Mouse (Mus musculus): ENCODE data around the gene Fam166b. TPM values are rescaled to one million over a fixed set of nuclear protein-coding genes. Genes with fewer than 3 reads are reported as not detected.

Gene Fam166b
- total and polyA plus RNA-seq, 3 experiments, result 0.52 TPM; not detected in 2

DNA sequence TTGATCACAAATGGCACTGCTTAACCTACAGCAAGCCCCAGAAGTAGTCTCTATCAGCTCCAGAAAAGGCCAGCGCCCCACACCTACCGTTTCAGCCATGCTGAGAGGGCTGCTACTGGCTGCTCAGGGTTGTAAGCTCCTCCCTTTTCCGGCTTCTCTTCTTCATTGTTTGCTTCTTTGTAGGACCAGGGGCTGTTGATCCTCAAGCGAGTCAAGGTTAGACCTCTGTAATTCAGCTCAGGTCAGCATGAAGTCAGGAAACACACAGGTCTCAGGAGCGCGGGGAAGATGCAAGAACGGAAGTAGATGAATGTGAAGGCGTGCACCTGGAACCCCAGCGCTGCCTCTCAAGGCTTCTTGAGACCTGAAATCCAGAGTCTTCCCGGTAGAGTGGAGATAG is 24.2 kb downstream of the Fam166b start:
- DNase-seq, result no peak

- DNase-seq, result peak; percentile 66
Measured at GRCm38 (mm10) chr4:43402212-43402611, 26.7 kb downstream of the Fam166b start.

DNA sequence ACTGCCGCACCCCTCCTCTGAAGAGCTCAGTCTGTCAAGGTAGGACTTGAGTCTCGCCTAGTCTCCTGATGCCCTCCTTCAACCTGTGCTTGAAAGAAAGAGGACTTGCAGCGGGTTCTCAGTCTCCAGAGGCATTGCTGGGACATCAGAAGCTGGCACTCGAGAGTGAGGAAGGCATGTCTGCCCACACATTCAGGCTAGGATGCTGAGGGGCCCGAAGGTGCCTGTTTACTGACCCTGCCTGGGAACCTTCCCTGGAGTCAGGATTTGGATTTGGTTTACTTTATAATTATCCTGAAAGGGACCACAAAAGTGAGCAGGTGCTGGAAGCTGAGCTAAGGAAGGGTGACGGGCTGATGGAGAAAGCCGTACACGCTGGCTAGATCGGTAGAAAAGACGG is 27.4 kb downstream of the Fam166b start:
- DNase-seq, result no peak

DNA sequence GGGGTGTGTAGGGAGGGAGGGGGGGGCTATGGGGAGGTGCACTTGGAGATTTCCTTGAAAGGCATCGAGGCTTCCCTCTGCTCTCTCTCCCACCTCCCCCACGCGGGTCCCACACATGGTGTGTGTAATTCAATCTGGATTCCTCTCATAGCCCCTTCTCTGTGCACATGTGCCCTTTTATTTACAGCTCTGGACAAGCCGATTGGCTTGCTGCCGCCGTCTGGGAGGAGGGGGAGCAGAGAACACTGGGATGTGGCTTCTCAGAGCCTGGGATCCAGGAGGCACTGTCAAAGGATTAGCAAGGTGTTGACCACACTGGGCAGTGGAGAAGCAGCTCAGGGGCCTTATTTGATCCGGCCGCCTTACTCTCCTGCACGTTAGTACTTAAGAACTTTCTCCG is 28.0 kb downstream of the Fam166b start:
- DNase-seq, result no peak

GRCm38 (mm10) chr4:43399391-43400131 is 29.4 kb downstream of the Fam166b start:
- DNase-seq, result no peak

GRCm38 (mm10) chr4:43398829-43399331 is 30.1 kb downstream of the Fam166b start:
- peak; percentile 81 for DNase-seq

DNA sequence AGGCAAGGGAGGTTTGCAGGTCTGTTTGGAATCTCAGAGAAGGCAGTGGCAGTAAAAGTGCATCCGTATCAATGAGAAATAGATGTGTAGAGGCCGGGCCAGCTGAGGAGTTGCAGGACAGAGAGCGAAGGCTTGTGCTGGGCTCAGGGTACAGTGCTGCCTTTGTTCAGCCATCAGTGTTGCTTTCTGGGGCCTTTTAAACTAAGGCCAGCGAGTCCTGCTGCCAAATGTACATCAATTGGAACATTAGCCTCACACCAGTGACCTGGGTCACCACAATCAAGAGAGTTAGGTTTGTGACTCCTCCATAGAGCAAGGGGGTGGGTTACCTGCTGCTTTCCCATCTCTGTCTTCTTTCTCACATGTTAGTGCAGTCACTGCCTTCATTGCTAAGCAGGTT is 30.9 kb downstream of the Fam166b start:
- no peak for DNase-seq

DNA sequence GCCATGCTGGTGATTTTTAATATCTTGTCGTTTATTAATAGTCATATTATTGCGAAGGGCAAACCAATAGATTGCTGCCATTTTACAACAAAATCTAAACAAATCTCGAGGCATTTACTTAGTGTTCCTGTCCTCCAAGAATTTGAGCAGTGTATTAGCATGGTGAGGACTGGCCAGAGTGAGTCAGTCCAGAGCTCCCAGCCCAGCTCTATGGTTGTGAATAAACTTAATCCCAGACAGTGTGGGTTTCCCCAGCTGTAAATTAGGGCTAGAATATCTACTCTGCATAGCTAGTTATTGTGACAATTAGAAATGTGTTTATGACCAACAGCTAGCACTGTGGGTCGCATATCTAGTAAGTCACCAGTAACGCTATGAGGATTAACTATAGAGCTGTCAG is 32.6 kb downstream of the Fam166b start:
- no peak for DNase-seq

DNA sequence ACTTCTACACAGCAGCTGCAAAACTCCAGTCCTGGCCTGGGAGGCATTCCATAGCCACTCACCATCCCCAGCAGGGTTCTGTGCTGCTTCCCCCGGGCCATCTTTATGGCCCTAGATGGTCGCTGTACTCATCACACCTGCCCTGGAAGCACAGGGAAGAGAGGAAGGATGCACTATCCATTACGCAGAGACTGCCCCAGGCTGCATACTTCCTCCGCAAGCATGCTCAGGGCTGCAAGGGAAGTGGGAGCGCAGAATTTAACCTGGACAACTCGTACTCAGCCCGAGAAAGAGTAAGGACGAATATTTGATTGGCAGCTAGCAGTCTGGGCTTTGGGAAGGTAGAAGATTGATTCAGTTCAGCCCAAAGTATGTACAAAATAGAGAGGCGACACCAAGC is 33.1 kb downstream of the Fam166b start:
- DNase-seq, result no peak

- no peak for DNase-seq
Measured at GRCm38 (mm10) chr4:43395147-43395546, 33.8 kb downstream of the Fam166b start.

DNA sequence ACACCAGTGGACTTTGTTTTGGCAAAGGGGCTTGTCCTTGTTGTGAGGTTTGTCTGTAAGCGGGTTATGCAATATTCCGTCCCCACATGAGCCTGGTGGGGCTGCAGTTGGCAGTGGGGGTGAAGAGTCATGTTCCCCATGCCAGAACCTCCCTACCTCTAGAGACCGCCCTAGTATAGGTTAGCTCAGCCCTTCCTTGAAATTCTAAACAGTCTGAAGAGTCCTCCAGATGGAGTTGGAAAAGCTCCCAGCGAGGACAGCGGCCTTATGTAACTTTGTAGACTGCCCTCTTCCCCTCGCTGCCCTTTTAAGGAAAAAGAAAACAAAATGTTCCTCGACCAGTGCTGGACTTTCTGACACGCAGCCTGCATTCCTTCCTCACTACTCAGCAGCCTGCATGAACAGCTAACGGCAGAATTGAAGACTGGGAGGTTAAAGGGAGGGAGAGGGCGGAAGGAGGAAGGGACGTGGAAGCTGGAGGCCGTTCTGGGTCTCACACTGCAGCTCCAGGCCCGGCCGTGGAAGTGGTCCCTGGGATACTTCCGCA is 34.5 kb downstream of the Fam166b start:
- DNase-seq, result peak; percentile 87

DNA sequence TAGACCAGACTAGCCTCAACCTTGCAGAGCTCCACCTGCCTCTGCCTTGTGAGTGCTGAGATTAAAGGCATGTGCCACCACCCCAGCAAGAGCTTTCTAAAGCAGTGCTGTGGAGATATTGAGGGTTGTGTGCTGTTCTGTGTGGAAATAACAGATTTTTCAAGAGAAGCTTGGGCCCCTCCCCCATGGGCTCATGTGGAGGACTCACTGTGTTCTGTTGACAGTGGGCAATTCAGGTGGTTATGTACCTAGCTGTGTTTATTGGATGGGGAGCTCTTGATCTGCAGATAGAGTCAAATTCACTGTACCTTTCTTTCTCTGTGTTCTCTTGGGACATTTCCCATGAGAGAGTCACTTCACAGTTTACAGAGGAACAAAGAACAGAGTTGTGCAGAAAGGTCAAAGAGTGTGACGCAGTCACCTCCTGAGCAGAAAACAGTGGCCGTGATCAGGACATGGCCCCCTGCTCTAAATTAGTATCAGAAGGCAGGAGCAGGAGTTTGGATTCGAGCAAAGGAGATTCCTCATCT is 37.3 kb downstream of the Fam166b start:
- DNase-seq, result no peak

- no peak for DNase-seq
Measured at GRCm38 (mm10) chr4:43389845-43390440, 39.0 kb downstream of the Fam166b start.

GRCm38 (mm10) chr4:43389390-43389789 is 39.5 kb downstream of the Fam166b start:
- no peak for DNase-seq

DNA sequence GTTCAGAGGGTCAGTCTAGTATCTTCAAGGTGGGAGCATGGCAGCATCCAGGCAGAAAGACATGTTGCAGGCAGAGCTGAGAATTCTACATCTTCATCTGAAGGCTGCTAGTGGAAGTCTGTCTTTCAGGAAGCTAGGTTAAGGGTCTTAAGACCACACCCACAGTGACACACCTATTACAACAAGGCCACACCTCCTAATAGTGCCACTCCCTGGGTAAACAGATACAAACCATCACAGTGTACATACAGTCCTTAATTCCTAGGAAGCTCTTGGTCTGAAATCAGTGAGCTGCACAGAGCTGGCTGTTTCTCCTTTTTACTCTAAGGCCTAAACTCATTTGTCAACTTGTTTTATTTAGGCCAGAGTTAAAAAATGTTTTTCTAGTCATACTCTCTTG is 42.0 kb downstream of the Fam166b start:
- DNase-seq, result no peak

DNA sequence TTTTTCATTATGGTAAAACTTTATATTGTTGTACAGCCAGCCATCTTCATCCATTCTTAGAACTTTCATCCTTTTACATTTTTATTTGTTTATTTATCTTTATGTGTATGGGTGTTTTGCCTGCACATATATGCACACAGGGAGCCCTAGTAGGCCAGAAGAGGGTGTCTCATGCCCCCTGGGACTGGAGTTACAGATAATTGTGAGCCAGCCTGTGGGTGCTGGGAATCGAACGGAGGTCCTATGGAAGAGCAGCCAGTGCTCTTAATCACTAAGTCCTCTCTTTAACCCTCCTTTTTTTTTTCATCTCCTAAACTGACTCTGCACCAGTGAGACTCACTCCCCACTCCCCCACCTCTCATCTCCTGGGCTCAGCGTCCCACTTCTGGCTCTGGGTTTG is 44.4 kb downstream of the Fam166b start:
- DNase-seq, result no peak

DNA sequence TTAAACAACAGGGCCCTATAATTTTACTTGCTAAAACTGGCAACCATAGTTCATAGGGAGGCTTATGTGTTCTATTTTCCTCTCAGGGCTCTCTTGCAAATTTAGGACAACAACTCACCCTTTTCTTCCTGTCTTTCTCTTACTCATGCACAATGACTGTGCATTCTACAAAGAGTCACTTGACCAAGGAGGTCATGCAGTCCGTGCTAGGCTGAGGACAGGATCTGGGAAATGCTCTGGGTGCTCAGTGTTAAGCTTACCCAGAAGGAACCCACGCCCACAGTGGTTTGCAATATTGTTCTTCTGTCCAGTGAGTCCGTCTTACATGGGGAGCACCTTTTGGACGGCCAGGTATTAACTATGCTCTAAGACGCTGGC is 44.9 kb downstream of the Fam166b start:
- DNase-seq, result peak; percentile 43

DNA sequence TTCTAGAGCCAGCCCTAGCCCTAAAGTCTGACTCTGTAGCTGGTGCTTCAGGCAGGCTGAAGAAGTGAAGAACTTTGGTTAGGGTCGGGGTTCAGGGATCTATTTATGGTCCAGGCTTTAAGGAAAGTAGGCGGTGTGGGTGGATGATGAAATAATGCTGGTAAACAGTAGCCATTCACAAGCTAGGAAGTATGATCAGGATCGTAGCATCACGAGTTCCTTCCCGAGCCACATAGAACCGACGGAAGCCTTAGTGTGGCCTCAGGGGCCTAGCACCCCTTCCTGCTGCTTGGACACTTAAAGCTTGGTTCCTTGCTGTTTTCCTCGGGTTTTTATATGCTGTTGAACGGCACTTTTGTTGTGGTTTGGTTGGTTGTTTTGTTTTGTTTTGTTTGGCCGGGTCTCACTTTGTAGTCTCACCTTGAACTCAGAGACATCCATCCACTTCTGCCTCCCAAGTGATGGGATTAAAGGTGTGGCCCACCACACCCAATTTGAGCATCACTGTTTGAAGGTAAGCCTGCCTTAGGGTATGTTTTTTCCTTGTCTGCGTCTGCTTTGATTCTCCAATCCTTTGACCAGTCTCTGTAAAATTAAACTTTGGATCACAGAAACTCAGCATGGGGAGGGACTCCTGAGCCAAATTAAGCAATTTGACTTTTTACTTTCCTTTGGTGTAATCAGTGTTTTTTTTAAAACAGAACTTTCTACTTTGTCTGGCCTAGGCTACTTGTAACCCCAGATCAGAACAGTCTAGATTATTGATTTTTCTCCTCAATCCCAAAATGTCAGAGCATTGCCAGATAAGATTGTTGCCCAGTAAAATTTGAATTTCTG is 45.5 kb downstream of the Fam166b start:
- DNase-seq, result peak; percentile 54

GRCm38 (mm10) chr4:43382155-43383020 is 46.5 kb downstream of the Fam166b start:
- peak; percentile 25 for DNase-seq

DNA sequence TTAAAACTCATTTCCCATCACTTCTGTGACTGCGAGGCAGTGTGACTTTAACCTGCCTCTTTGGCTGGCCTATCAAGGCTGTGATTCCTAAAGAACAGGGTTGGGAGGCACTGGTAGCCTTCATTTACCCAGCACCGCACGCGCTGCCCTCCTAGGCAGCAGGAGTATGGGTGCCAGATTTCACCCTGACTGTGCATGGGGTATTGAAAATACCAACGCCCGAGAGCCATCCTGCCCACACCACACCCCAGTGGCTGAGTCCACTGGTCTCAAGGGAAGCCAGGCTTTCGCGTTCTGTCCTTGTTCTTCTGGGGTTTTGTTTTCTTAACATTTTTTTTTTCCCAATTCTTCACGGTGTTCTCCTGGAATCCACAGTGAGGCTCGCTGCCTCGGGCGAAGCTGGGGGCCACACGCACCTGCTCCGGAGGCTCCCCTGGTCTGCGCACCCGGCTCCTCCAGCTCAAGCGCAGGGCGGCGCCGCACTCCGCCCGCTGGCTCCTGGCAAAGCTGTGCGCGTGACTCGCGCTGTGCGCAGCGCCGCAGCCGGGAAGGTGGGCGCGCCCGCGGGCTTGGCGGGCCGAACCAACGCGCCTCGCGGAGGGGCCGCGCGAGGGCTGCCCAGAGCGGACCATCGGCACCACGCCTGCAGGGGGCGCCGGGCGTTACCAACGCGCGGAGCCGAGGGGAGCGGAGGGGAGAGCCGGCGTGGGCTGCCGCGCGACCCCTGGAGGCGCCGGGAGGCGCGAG is 47.4 kb downstream of the Fam166b start, which contains the start of gene Rusc2:
Rusc2 (plus strand) TSS at position 572 of the 747 bp plus-strand sequence.
- peak; percentile 94 for DNase-seq
